Mouse (Mus musculus) C2C12 (cell line): ENCODE measurements at regions not wholly inside any gene's neighbourhood (a gene's known extent, or its start where the extent isn't known, plus 50 kb on each side); places are given as distances from the start of the nearest gene placed in this dataset.

Experiments used
- CEBPB ChIP-seq: IDR thresholded peaks from one replicate; pipeline ENCODE4 v1.6.1; 2011; ENCODE audit warnings: low read depth, mild to moderate bottlenecking, control low read depth, moderate library complexity
- CTCF ChIP-seq: IDR thresholded peaks from one replicate; pipeline ENCODE4 v1.5.1; 2011; ENCODE audit not compliant: control insufficient read depth, insufficient read depth, insufficient read length
- MAX ChIP-seq: IDR thresholded peaks from one replicate; pipeline ENCODE4 v1.6.1; 2011; ENCODE audit warnings: mild to moderate bottlenecking, control low read depth
- MYOG ChIP-seq: IDR thresholded peaks from one replicate; pipeline ENCODE4 v1.6.1; 2011; ENCODE audit not compliant: control insufficient read depth, insufficient read length; ENCODE audit errors: extremely low read depth
- USF1 ChIP-seq: IDR thresholded peaks from one replicate; pipeline ENCODE4 v1.6.1; 2011; ENCODE audit warnings: low read depth, mild to moderate bottlenecking, control low read depth, moderate library complexity

DNA sequence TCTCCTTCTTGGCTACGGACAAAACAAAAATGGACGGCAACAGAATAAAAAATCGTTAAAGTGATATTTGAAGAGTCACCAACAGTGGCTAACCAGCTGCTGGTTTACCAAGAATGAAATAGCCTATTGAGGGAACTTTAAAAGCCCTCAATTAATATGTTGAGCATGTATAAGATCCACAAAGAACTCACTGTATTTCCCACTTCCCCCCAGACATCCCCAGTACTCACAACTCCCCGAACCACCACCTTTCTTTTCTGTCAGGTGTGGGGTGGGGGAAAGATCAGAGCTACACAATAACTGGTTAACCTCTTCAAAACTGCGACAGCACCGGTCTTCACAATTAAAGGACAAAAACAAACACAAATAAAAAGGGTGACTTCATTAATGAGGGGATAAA is 245.5 kb upstream of the Pmfbp1 start:
- TF ChIP-seq CTCF = no peak
- no peak for TF ChIP-seq MAX
- TF ChIP-seq MYOG = no peak
- no peak for TF ChIP-seq CEBPB
- no peak for TF ChIP-seq USF1
